Comparison of ENCODE assay signal across 23 mouse cellular contexts in the genomic region with DNA sequence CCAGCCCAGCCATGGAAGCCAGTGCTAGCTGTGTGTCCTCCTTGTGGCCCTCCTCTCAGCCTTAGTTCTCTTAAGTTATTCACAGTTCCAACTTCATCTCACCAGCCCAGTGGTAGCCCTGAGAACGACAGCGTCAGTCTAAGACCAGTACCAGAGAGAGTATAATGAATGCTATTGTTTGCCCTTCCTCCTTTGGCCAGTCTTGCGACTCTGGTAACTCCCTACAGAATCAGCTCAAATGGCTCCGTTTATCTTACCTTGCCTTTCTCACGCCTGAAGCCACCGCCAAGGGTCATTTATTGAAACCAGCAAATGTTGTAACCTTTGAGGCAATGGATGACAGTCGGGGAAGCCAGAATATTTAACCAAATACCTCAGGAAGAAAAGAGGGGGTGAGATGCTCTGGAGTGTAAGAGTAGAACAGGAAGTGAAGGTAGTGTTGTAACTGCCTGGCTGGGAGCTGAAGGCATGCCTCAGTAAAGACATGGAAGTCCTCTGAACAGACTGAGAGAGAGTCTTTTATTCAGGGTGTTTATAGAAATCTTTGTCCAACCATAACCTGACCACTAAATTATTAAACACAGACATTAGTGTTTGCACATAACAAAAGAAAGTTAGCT. TPM values are rescaled to one million over a fixed set of nuclear protein-coding genes. Genes with fewer than 3 reads are reported as not detected.
DNase-seq lines count a peak whose midpoint lies in the region; ATAC-seq and TF ChIP-seq lines count a peak whose summit lies in the region.
"Had no signal": no experiment of that assay in that cellular context is flagged by ENCODE, and none has a peak within 500 bp of the region (broad histone marks: within the 10 kb centered on the region; RNA-seq: fewer than 3 reads in every experiment).

No protein-coding gene starts in this region.

- H3K27ac ChIP-seq in lung, embryonic 14.5 days (ENCODE audit: low read depth): no peak overlapping the region
- H3K27ac ChIP-seq in limb, embryonic 11.5 days (replicated peaks; ENCODE audit: low read depth, low read length): no peak overlapping the region
- H3K27ac ChIP-seq: neural tube, embryonic 13.5 days had no signal

- no peak overlapping the region for H3K4me2 ChIP-seq in lung, embryonic 14.5 days
- no peak overlapping the region for H3K4me2 ChIP-seq in limb, embryonic 11.5 days (ENCODE audit: low read depth, severe bottlenecking)
- H3K4me2 ChIP-seq: heart, embryonic 11.5 days; neural tube, embryonic 13.5 days had no signal

- H3K4me1 ChIP-seq in lung, embryonic 14.5 days (ENCODE audit: insufficient read depth): peaks cover 7% of the 10 kb centered on the region; the same call in 1 of the 2 replicates
- peaks cover 9% of the 10 kb centered on the region; the same call in 1 of the 2 replicates for H3K4me1 ChIP-seq in limb, embryonic 11.5 days (ENCODE audit: control insufficient read depth, insufficient read depth, low read length)
- H3K4me1 ChIP-seq: neural tube, embryonic 13.5 days had no signal

- peak; percentile 18 for DNase-seq in lung, embryonic 14.5 days
- DNase-seq in lung, postnatal 10 days: no peak
- DNase-seq in ZHBTc4 (ENCODE audit: low read depth, low spot score): peak; percentile 23
- no peak for DNase-seq in limb, embryonic 11.5 days (ENCODE audit: low spot score)
- no peak for DNase-seq in frontal cortex, postnatal 14 days (ENCODE audit: low spot score in 2 of 2)
- DNase-seq in cerebellum, postnatal 36 days: no peak
- DNase-seq: adrenal gland, adult 8-10 months; cerebellum, adult 11 months; cerebellum, postnatal 14 days; gastrocnemius, postnatal 25 days; kidney, adult 9 months; kidney, postnatal 4 days; liver; liver, postnatal 0 days; right cerebral cortex, postnatal 4 days; thymus, postnatal 4 days had no signal

- no peak overlapping the region for H3K9ac ChIP-seq in lung, embryonic 14.5 days
- no peak overlapping the region for H3K9ac ChIP-seq in limb, embryonic 11.5 days (ENCODE audit: low read length)
- H3K9ac ChIP-seq: liver, postnatal 0 days; neural tube, embryonic 13.5 days had no signal

- WGBS in lung, embryonic 14.5 days: 40% methylated on average over 7 of the region's 7 CpGs
- 54% methylated on average over 7 of the region's 7 CpGs for WGBS in limb, embryonic 11.5 days

- no peak overlapping the region for H3K4me3 ChIP-seq in lung, embryonic 14.5 days (ENCODE audit: low read depth, low read length)
- no peak overlapping the region for H3K4me3 ChIP-seq in limb, embryonic 11.5 days (ENCODE audit: low read depth, low read length)
- H3K4me3 ChIP-seq: megakaryocyte, embryonic 14.5 days; neural tube, embryonic 13.5 days had no signal

- no peaks in the 10 kb centered on the region for H3K36me3 ChIP-seq in lung, embryonic 14.5 days (ENCODE audit: insufficient read depth)
- H3K36me3 ChIP-seq in limb, embryonic 11.5 days (ENCODE audit: control insufficient read depth, insufficient read depth, low read length): no peaks in the 10 kb centered on the region
- H3K36me3 ChIP-seq: neural tube, embryonic 13.5 days had no signal

- no peaks in the 10 kb centered on the region for H3K27me3 ChIP-seq in lung, embryonic 14.5 days (ENCODE audit: insufficient read depth, low read length)
- H3K27me3 ChIP-seq in limb, embryonic 11.5 days (ENCODE audit: control insufficient read depth, insufficient read depth, low read length): no peaks in the 10 kb centered on the region
- H3K27me3 ChIP-seq: megakaryocyte, embryonic 14.5 days; neural tube, embryonic 13.5 days had no signal

- no peak for TF ChIP-seq CTCF in lung, embryonic 14.5 days (IDR thresholded peaks at IDR 0.05; ENCODE audit: low read depth)

- ATAC-seq in lung, embryonic 14.5 days (ENCODE audit: insufficient read depth): no peak
- ATAC-seq in limb, embryonic 11.5 days (ENCODE audit: insufficient number of reproducible peaks, low FRiP score, low TSS enrichment, low read depth): 0 out of 2 replicates have a peak, but pooled peaks have one; percentile 47
- ATAC-seq in megakaryocyte-erythroid progenitor cell, adult 5-6 weeks (replicated peaks; ENCODE audit: low FRiP score, low TSS enrichment, poor library complexity, severe bottlenecking): no peak
- ATAC-seq: CD4-positive, CD25-positive, alpha-beta regulatory T cell, adult 4 months; liver, postnatal 0 days had no signal

- H3K9me3 ChIP-seq in lung, embryonic 14.5 days (ENCODE audit: low read depth, low read length): no peaks in the 10 kb centered on the region
- no peaks in the 10 kb centered on the region for H3K9me3 ChIP-seq in limb, embryonic 11.5 days (ENCODE audit: control insufficient read depth, low read length)
- H3K9me3 ChIP-seq: megakaryocyte, embryonic 14.5 days; neural tube, embryonic 13.5 days had no signal

RNA-seq across cellular contexts. Expression of gene Adora3, which starts 8.8 kb away (rescaled TPM):
- polyA plus RNA-seq in lung, embryonic 14.5 days (2014; fragmentation: Nextera tagmentation; extraction: Ambion mirVana): 0.18 and 0.30 TPM in 2 replicates
- polyA plus RNA-seq in limb, embryonic 11.5 days (2014; fragmentation: Nextera tagmentation; extraction: Ambion mirVana): 0.16 TPM in 1 of 2 replicates, not detected in the other
- not detected in 2 replicates for total RNA-seq in megakaryocyte-erythroid progenitor cell, adult 5-6 weeks (2014; fragmentation: Nextera tagmentation)
- not detected in 2 replicates for total RNA-seq in megakaryocyte-erythroid progenitor cell, adult 5-6 weeks (2017)
- polyA plus RNA-seq: CD4-positive, CD25-positive, alpha-beta regulatory T cell, adult 4 months; forebrain, embryonic 11.5 days; neural tube, embryonic 13.5 days had no signal

RNA-seq across cellular contexts. Expression of gene Tmigd3, which starts 8.8 kb away (rescaled TPM):
- 0.22 and 0.32 TPM in 2 replicates for polyA plus RNA-seq in lung, embryonic 14.5 days (2014; fragmentation: Nextera tagmentation; extraction: Ambion mirVana)
- polyA plus RNA-seq in limb, embryonic 11.5 days (2014; fragmentation: Nextera tagmentation; extraction: Ambion mirVana): 0.25 TPM in 1 of 2 replicates, not detected in the other
- total RNA-seq in megakaryocyte-erythroid progenitor cell, adult 5-6 weeks (2014; fragmentation: Nextera tagmentation): not detected in 2 replicates
- not detected in 2 replicates for total RNA-seq in megakaryocyte-erythroid progenitor cell, adult 5-6 weeks (2017)
- total RNA-seq: adrenal gland, adult 8-10 months; gastrocnemius, postnatal 25 days; heart, postnatal 25 days had no signal
- polyA plus RNA-seq: CD4-positive, CD25-positive, alpha-beta regulatory T cell, adult 4 months; neural tube, embryonic 13.5 days had no signal

Comparison
In these comparisons a context has a peak if more than half of its experiments do, and no peak if none do; other contexts are left out.
1. DNase-seq: peak in lung, embryonic 14.5 days (single experiment) and ZHBTc4 (single experiment); none in lung, postnatal 10 days (single experiment), limb, embryonic 11.5 days (single experiment), frontal cortex, postnatal 14 days (0 of 2) and cerebellum, postnatal 36 days (0 of 2).